Mouse (Mus musculus): ENCODE measurements around the gene Pus1. TPM values are rescaled to one million over a fixed set of nuclear protein-coding genes. Genes with fewer than 3 reads are reported as not detected.
"Not testable (repeated sequence)": the region's sequence is repeated elsewhere in the genome, so short reads cannot be mapped to it uniquely, and the experiment has no call there.

Gene Pus1
- polyA plus RNA-seq, 1 experiment from 2014 or later, result 24.0 TPM

GRCm38 (mm10) chr5:110778263-110778662 is 2.2 kb downstream of the Pus1 start:
- Histone ChIP-seq H3K4me2 (ENCODE audit: low read depth, severe bottlenecking) (no peak overlapping the region), H3K9ac (ENCODE audit: low read length) (no peak overlapping the region), H3K4me1 (ENCODE audit: control insufficient read depth, insufficient read depth, low read length) (0 out of 2 replicates have a peak, but pooled peaks cover 3% of the 10 kb centered on the region), H3K27ac (replicated peaks; ENCODE audit: low read depth, low read length) (no peak overlapping the region), H3K9me3 (ENCODE audit: control insufficient read depth, low read length) (no peaks in the 10 kb centered on the region), H3K27me3 (ENCODE audit: control insufficient read depth, insufficient read depth, low read length) (no peaks in the 10 kb centered on the region), H3K36me3 (ENCODE audit: control insufficient read depth, insufficient read depth, low read length) (peaks cover 11% of the 10 kb centered on the region), H3K4me3 (ENCODE audit: low read depth, low read length) (no peak overlapping the region)
- no peak for DNase-seq (ENCODE audit: low spot score)
- 88% methylated on average over 12 of the region's 12 CpGs for WGBS
- no peak for ATAC-seq (ENCODE audit: insufficient number of reproducible peaks, low FRiP score, low TSS enrichment, low read depth)

- WGBS, result 90% methylated on average over 2 of the region's 2 CpGs
- Histone ChIP-seq H3K9me3 (ENCODE audit: control insufficient read depth, low read length) (no peaks in the 10 kb centered on the region), H3K4me3 (ENCODE audit: low read depth, low read length) (no peak overlapping the region), H3K36me3 (ENCODE audit: control insufficient read depth, insufficient read depth, low read length) (peaks cover 11% of the 10 kb centered on the region), H3K27me3 (ENCODE audit: control insufficient read depth, insufficient read depth, low read length) (no peaks in the 10 kb centered on the region), H3K4me1 (ENCODE audit: control insufficient read depth, insufficient read depth, low read length) (0 out of 2 replicates have a peak, but pooled peaks cover 3% of the 10 kb centered on the region), H3K4me2 (ENCODE audit: low read depth, severe bottlenecking) (no peak overlapping the region), H3K9ac (ENCODE audit: low read length) (no peak overlapping the region), H3K27ac (replicated peaks; ENCODE audit: low read depth, low read length) (no peak overlapping the region)
- no peak for DNase-seq (ENCODE audit: low spot score)
- ATAC-seq (ENCODE audit: insufficient number of reproducible peaks, low FRiP score, low TSS enrichment, low read depth), result no peak
Measured at GRCm38 (mm10) chr5:110776141-110776540, 4.3 kb downstream of the Pus1 start.

GRCm38 (mm10) chr5:110774511-110774910 is 5.9 kb downstream of the Pus1 start:
- no peak overlapping the region for H3K9ac ChIP-seq (ENCODE audit: low read length)
- DNase-seq (ENCODE audit: low spot score) (no peak), ATAC-seq (ENCODE audit: insufficient number of reproducible peaks, low FRiP score, low TSS enrichment, low read depth) (no peak)
- no peak overlapping the region for H3K27ac ChIP-seq (replicated peaks; ENCODE audit: low read depth, low read length)
- no peak overlapping the region for H3K4me2 ChIP-seq (ENCODE audit: low read depth, severe bottlenecking)
- H3K9me3 ChIP-seq (ENCODE audit: control insufficient read depth, low read length), result no peaks in the 10 kb centered on the region
- peaks cover 11% of the 10 kb centered on the region for H3K36me3 ChIP-seq (ENCODE audit: control insufficient read depth, insufficient read depth, low read length)
- 0 out of 2 replicates have a peak, but pooled peaks cover under 1% of the 10 kb centered on the region for H3K4me1 ChIP-seq (ENCODE audit: control insufficient read depth, insufficient read depth, low read length)
- whole genome bisulfite sequencing, result 90% methylated on average over 11 of the region's 11 CpGs
- no peaks in the 10 kb centered on the region for H3K27me3 ChIP-seq (ENCODE audit: control insufficient read depth, insufficient read depth, low read length)
- no peak overlapping the region for H3K4me3 ChIP-seq (ENCODE audit: low read depth, low read length)

GRCm38 (mm10) chr5:110772945-110773344 is 7.5 kb downstream of the Pus1 start:
- not testable (repeated sequence) for H3K27me3 ChIP-seq (ENCODE audit: control insufficient read depth, insufficient read depth, low read length); H3K4me2 ChIP-seq (ENCODE audit: low read depth, severe bottlenecking); H3K4me3 ChIP-seq (ENCODE audit: low read depth, low read length); DNase-seq (ENCODE audit: low spot score); H3K9ac ChIP-seq (ENCODE audit: low read length); H3K27ac ChIP-seq (replicated peaks; ENCODE audit: low read depth, low read length); H3K4me1 ChIP-seq (ENCODE audit: control insufficient read depth, insufficient read depth, low read length); ATAC-seq (ENCODE audit: insufficient number of reproducible peaks, low FRiP score, low TSS enrichment, low read depth); H3K9me3 ChIP-seq (ENCODE audit: control insufficient read depth, low read length)
- H3K36me3 ChIP-seq (ENCODE audit: control insufficient read depth, insufficient read depth, low read length), result peaks cover 11% of the 10 kb centered on the region
- WGBS, result 94% methylated on average over 10 of the region's 10 CpGs

- H3K36me3 ChIP-seq (ENCODE audit: control insufficient read depth, insufficient read depth, low read length), result peaks cover 11% of the 10 kb centered on the region
- ATAC-seq (ENCODE audit: insufficient number of reproducible peaks, low FRiP score, low TSS enrichment, low read depth), result peak; percentile 98
- WGBS, result under 1% methylated on average over 79 of the region's 83 CpGs
Measured at GRCm38 (mm10) chr5:110770448-110771158, 9.9 kb downstream of the Pus1 start, which contains the start of gene Ep400. Ep400 (minus strand) TSS chr5:110770717.

GRCm38 (mm10) chr5:110770031-110770445 is 10.4 kb downstream of the Pus1 start:
- under 1% methylated on average over 57 of the region's 58 CpGs for WGBS
- peaks cover 4% of the 10 kb centered on the region; the same call in 1 of the 2 replicates for H3K4me1 ChIP-seq (ENCODE audit: control insufficient read depth, insufficient read depth, low read length)
- no peak for DNase-seq (ENCODE audit: low spot score)
- peak; percentile 35 for ATAC-seq (ENCODE audit: insufficient number of reproducible peaks, low FRiP score, low TSS enrichment, low read depth)
- peak overlapping the region; percentile 91 for H3K9ac ChIP-seq (ENCODE audit: low read length)
- peak overlapping the region; percentile 94 for H3K27ac ChIP-seq (replicated peaks; ENCODE audit: low read depth, low read length)
- H3K36me3 ChIP-seq (ENCODE audit: control insufficient read depth, insufficient read depth, low read length), result peaks cover 9% of the 10 kb centered on the region
- H3K4me3 ChIP-seq (ENCODE audit: low read depth, low read length), result peak overlapping the region; percentile 84
- no peaks in the 10 kb centered on the region for H3K9me3 ChIP-seq (ENCODE audit: control insufficient read depth, low read length)
- H3K27me3 ChIP-seq (ENCODE audit: control insufficient read depth, insufficient read depth, low read length), result no peaks in the 10 kb centered on the region
- H3K4me2 ChIP-seq (ENCODE audit: low read depth, severe bottlenecking), result peak overlapping the region; percentile 62

More at GRCm38 (mm10) chr5:110770448-110771158, 9.9 kb downstream of the Pus1 start, which contains the start of gene Ep400:
- Histone ChIP-seq H3K4me1 (ENCODE audit: control insufficient read depth, insufficient read depth, low read length) (peaks cover 4% of the 10 kb centered on the region; the same call in 1 of the 2 replicates), H3K9ac (ENCODE audit: low read length) (peak within 1 kb of the TSS; percentile 91), H3K4me2 (ENCODE audit: low read depth, severe bottlenecking) (peak within 1 kb of the TSS; percentile 62), H3K4me3 (ENCODE audit: low read depth, low read length) (peak within 1 kb of the TSS; percentile 84), H3K27ac (replicated peaks; ENCODE audit: low read depth, low read length) (peak within 1 kb of the TSS; percentile 94), H3K9me3 (ENCODE audit: control insufficient read depth, low read length) (no peaks in the 10 kb centered on the region), H3K27me3 (ENCODE audit: control insufficient read depth, insufficient read depth, low read length) (no peaks in the 10 kb centered on the region)
- DNase-seq (ENCODE audit: low spot score), result peak; percentile 100

- no peak for ATAC-seq (ENCODE audit: insufficient number of reproducible peaks, low FRiP score, low TSS enrichment, low read depth)
Measured at GRCm38 (mm10) chr5:110769272-110769671, 11.2 kb downstream of the Pus1 start.

GRCm38 (mm10) chr5:110763890-110764289 is 16.6 kb downstream of the Pus1 start:
- WGBS, result 94% methylated on average over 8 of the region's 8 CpGs
- H3K4me2 ChIP-seq (ENCODE audit: low read depth, severe bottlenecking), result no peak overlapping the region
- ATAC-seq (ENCODE audit: insufficient number of reproducible peaks, low FRiP score, low TSS enrichment, low read depth) (no peak), DNase-seq (ENCODE audit: low spot score) (no peak)
- no peak overlapping the region for H3K4me3 ChIP-seq (ENCODE audit: low read depth, low read length)
- no peaks in the 10 kb centered on the region for H3K27me3 ChIP-seq (ENCODE audit: control insufficient read depth, insufficient read depth, low read length)
- H3K4me1 ChIP-seq (ENCODE audit: control insufficient read depth, insufficient read depth, low read length), result no peaks in the 10 kb centered on the region
- no peak overlapping the region for H3K27ac ChIP-seq (replicated peaks; ENCODE audit: low read depth, low read length)
- H3K9me3 ChIP-seq (ENCODE audit: control insufficient read depth, low read length), result no peaks in the 10 kb centered on the region
- H3K9ac ChIP-seq (ENCODE audit: low read length), result no peak overlapping the region
- no peaks in the 10 kb centered on the region for H3K36me3 ChIP-seq (ENCODE audit: control insufficient read depth, insufficient read depth, low read length)

More at GRCm38 (mm10) chr5:110769272-110769671, 11.2 kb downstream of the Pus1 start:
- Histone ChIP-seq H3K36me3 (ENCODE audit: control insufficient read depth, insufficient read depth, low read length) (peaks cover 2% of the 10 kb centered on the region), H3K27ac (replicated peaks; ENCODE audit: low read depth, low read length) (no peak overlapping the region), H3K4me3 (ENCODE audit: low read depth, low read length) (peak overlapping the region; percentile 84), H3K9me3 (ENCODE audit: control insufficient read depth, low read length) (no peaks in the 10 kb centered on the region), H3K4me2 (ENCODE audit: low read depth, severe bottlenecking) (peak overlapping the region; percentile 62), H3K9ac (ENCODE audit: low read length) (peak overlapping the region; percentile 22; the same call in 1 of the 2 replicates), H3K27me3 (ENCODE audit: control insufficient read depth, insufficient read depth, low read length) (no peaks in the 10 kb centered on the region), H3K4me1 (ENCODE audit: control insufficient read depth, insufficient read depth, low read length) (peaks cover 4% of the 10 kb centered on the region; the same call in 1 of the 2 replicates)
- WGBS, result 64% methylated on average over 4 of the region's 4 CpGs
- no peak for DNase-seq (ENCODE audit: low spot score)

All from limb, embryonic 11.5 days (tissue).